Mouse (Mus musculus) hindbrain, embryonic 12.5 days (tissue): ENCODE results near the gene Gm10300. TPM values are rescaled to one million over a fixed set of nuclear protein-coding genes. Genes with fewer than 3 reads are reported as not detected.
A peak's percentile ranks its signal among the peaks of the same experiment; 100 is the strongest.

Experiments
- ATAC-seq: fragments of 200-750 bp; cut with Nextera tagmentation; 2 replicates; pipeline ENCODE4 v1.8.0; 2017; ENCODE audit warnings: moderate TSS enrichment; ENCODE audit not compliant: low FRiP score
- H3K27ac ChIP-seq: fragments of 300-500 bp; sonication (generic); 2 replicates; pipeline ENCODE4 v1.5.1; 2016; ENCODE audit warnings: mild to moderate bottlenecking
- H3K27me3 ChIP-seq: fragments of 300-500 bp; sonication (generic); 2 replicates; pipeline ENCODE4 v1.6.1; 2016; ENCODE audit warnings: mild to moderate bottlenecking
- H3K36me3 ChIP-seq: fragments of 300-500 bp; sonication (generic); 2 replicates; pipeline ENCODE4 v1.6.1; 2016; ENCODE audit warnings: mild to moderate bottlenecking
- H3K4me1 ChIP-seq: fragments of 300-500 bp; sonication (generic); 2 replicates; pipeline ENCODE4 v1.6.1; 2016
- H3K4me2 ChIP-seq: fragments of 300-500 bp; sonication (generic); replicated peaks from 2 replicates; pipeline ENCODE4 v1.6.1; 2016; ENCODE audit warnings: mild to moderate bottlenecking
- H3K4me3 ChIP-seq: fragments of 300-500 bp; sonication (generic); 2 replicates; pipeline ENCODE4 v1.5.1; 2016; ENCODE audit warnings: mild to moderate bottlenecking
- H3K9ac ChIP-seq: fragments of 300-500 bp; sonication (generic); 2 replicates; pipeline ENCODE4 v1.6.1; 2016; ENCODE audit warnings: mild to moderate bottlenecking, moderate library complexity
- H3K9me3 ChIP-seq: fragments of 300-500 bp; sonication (generic); replicated peaks from 2 replicates; pipeline ENCODE4 v1.6.1; 2016; ENCODE audit warnings: mild to moderate bottlenecking
- WGBS: fragments of 180-500 bp; shearing (Covaris S2); methylation state at CpG from one replicate; pipeline ENCODE4 v1.1.7; 2016; 5-methylcytosine and 5-hydroxymethylcytosine counted together
- polyA plus RNA-seq: library from polyadenylated mRNA; unstranded; fragments of >200 nt; fragmentation: Nextera tagmentation; extraction: Ambion mirVana; gene quantifications from 2 replicates; pipeline ENCODE4 v1.2.1, GENCODE M21; 2016

The Gm10300 gene
- polyA plus RNA-seq = 0.09 TPM in 2 replicates

DNA sequence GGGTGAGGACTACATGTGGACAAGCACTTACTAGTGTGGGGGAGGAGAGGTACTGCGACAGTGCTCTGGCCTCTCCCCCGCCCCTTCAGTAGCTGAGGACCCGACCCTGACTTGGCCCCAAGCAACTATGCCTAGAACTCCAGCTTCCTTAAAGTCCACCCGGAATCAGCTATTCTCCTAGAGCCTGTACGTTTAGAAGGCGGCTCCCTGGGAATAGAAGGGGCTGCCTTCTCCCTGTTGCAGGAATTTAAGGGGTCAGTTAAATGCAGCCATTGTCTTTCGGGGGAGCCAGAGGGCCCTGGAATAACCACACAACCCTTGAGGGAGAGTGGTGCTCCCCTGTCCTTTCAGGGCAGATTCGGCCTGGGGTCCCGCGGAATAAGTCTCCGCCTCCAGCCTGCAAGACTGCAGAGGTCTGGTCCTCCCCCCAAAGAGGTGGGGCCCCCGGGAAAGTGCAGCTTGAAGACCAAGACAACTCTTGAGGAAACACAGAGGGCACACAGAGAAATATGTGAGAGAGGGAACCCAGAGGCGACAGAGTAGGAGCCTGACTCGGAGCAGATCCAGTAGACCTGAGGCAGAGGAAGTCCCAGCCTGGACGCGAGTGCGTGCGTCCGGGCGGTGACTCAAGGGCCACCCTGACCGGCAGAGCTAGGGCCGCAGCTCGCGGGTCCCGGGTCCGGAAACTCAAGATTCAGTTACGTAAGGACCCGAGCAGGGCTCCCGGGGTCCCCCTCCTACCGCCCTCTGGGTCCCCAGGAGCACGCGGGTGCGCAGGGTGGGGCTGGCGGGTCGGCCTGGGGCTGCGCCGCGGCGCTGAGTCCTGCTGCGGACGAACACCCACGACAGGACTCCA is at the start of gene Gm10300:
Gene Gm10300 (plus strand): TSS at position 621 of the 856 bp plus-strand sequence.
- Histone ChIP-seq H3K4me3 (peak within 1 kb of the TSS; percentile 78), H3K36me3 (no peaks in the 10 kb centered on the region), H3K4me1 (peaks cover 24% of the 10 kb centered on the region), H3K9ac (peak within 1 kb of the TSS; percentile 71), H3K4me2 (peak within 1 kb of the TSS; percentile 99), H3K27me3 (peaks cover 11% of the 10 kb centered on the region), H3K9me3 (no peaks in the 10 kb centered on the region), H3K27ac (peak within 1 kb of the TSS; percentile 17; the same call in 1 of the 2 replicates)
- peak; percentile 53 for ATAC-seq
- 1% methylated on average over 42 of the region's 42 CpGs for WGBS

GRCm38 (mm10) chr4:132025264-132025663 is 49.2 kb upstream of the Gm10300 start:
- Histone ChIP-seq H3K27me3 (no peaks in the 10 kb centered on the region), H3K9ac (no peak overlapping the region), H3K4me2 (no peak overlapping the region), H3K36me3 (no peaks in the 10 kb centered on the region), H3K9me3 (no peaks in the 10 kb centered on the region), H3K4me1 (peaks cover 13% of the 10 kb centered on the region), H3K4me3 (no peak overlapping the region), H3K27ac (peak overlapping the region; percentile 46)
- WGBS = 79% methylated on average over 2 of the region's 2 CpGs
- no peak for ATAC-seq

- no peaks in the 10 kb centered on the region for H3K9me3 ChIP-seq
- no peaks in the 10 kb centered on the region for H3K27me3 ChIP-seq
- no peak overlapping the region for H3K4me2 ChIP-seq
- peaks cover 15% of the 10 kb centered on the region for H3K4me1 ChIP-seq
- no peak overlapping the region for H3K4me3 ChIP-seq
- peak overlapping the region; percentile 46 for H3K27ac ChIP-seq
- H3K9ac ChIP-seq = no peak overlapping the region
- H3K36me3 ChIP-seq = no peaks in the 10 kb centered on the region
- WGBS = 30% methylated on average over 5 of the region's 5 CpGs
- ATAC-seq = no peak
Observed at GRCm38 (mm10) chr4:132025738-132026527, 48.6 kb upstream of the Gm10300 start.

GRCm38 (mm10) chr4:132027167-132027566 is 47.3 kb upstream of the Gm10300 start:
- 87% methylated on average over 6 of the region's 6 CpGs for WGBS

GRCm38 (mm10) chr4:132027806-132028205 is 46.7 kb upstream of the Gm10300 start:
- no peak for ATAC-seq
- Histone ChIP-seq H3K4me2 (no peak overlapping the region), H3K4me3 (no peak overlapping the region), H3K27ac (no peak overlapping the region), H3K27me3 (no peaks in the 10 kb centered on the region), H3K36me3 (no peaks in the 10 kb centered on the region), H3K9me3 (no peaks in the 10 kb centered on the region), H3K4me1 (peaks cover 26% of the 10 kb centered on the region), H3K9ac (no peak overlapping the region)
- WGBS = 89% methylated on average over 1 of the region's 1 CpGs

More at GRCm38 (mm10) chr4:132027167-132027566, 47.3 kb upstream of the Gm10300 start:
- Histone ChIP-seq H3K4me3 (no peak overlapping the region), H3K36me3 (no peaks in the 10 kb centered on the region), H3K9ac (no peak overlapping the region), H3K4me1 (peaks cover 23% of the 10 kb centered on the region), H3K4me2 (no peak overlapping the region), H3K27me3 (no peaks in the 10 kb centered on the region), H3K9me3 (no peaks in the 10 kb centered on the region), H3K27ac (no peak overlapping the region)
- ATAC-seq = no peak

DNA sequence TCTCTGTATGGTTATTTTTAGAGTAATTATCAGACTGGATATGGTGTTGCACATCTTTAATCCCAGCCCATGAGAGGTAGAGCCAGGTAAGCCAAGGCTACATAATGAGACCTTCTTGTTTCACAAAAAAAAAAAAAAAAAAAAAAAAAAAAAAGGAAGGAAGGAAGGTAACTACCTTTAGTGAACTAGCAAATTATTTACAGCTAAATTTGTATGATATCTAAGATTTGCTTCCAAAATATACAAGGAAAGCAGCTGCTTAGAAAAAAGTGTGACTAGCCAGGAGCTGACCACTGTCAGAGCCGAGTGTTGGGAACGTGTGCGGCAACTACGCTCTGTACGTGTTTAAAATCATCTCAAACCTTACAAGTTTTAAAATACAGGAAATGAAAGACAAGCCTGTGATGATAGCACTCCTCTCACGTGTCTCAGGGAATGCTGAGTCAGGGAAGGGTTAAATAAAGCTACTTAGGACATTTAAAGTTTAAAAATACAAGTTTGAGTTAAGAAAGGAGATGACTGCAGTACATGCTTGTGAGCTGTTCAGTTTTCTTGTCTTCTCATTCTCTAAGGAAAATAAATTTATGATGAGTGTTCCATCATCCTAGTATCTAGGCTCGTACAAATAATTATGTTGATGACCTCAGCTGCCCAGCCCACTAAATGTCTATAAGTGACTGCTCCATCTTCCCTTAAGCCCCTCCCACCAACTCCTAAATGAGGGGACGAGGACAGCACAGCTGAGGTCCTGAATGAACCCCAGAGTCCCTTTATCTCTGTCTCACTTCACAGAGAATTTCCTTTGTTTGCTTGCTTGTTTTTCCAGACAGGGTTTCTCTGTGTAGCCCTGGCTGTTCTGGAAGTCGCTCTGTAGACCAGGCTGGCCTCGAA is 44.4 kb upstream of the Gm10300 start:
- ATAC-seq = peak; percentile 52; the same call in 1 of the 2 replicates
- H3K9ac ChIP-seq = no peak overlapping the region
- H3K27me3 ChIP-seq = no peaks in the 10 kb centered on the region
- 54% methylated on average over 10 of the region's 10 CpGs for WGBS
- H3K4me2 ChIP-seq = no peak overlapping the region
- no peaks in the 10 kb centered on the region for H3K9me3 ChIP-seq
- H3K4me3 ChIP-seq = no peak overlapping the region
- H3K27ac ChIP-seq = peak overlapping the region; percentile 72
- no peaks in the 10 kb centered on the region for H3K36me3 ChIP-seq
- H3K4me1 ChIP-seq = peaks cover 34% of the 10 kb centered on the region

- no peak for ATAC-seq
- no peaks in the 10 kb centered on the region for H3K9me3 ChIP-seq
- H3K4me1 ChIP-seq = peaks cover 46% of the 10 kb centered on the region
- WGBS = 85% methylated on average over 1 of the region's 1 CpGs
- no peak overlapping the region for H3K4me3 ChIP-seq
- no peaks in the 10 kb centered on the region for H3K27me3 ChIP-seq
- no peaks in the 10 kb centered on the region for H3K36me3 ChIP-seq
- H3K4me2 ChIP-seq = no peak overlapping the region
- no peak overlapping the region for H3K9ac ChIP-seq
- H3K27ac ChIP-seq = peak overlapping the region; percentile 76
Observed at GRCm38 (mm10) chr4:132033183-132033582, 41.3 kb upstream of the Gm10300 start.

DNA sequence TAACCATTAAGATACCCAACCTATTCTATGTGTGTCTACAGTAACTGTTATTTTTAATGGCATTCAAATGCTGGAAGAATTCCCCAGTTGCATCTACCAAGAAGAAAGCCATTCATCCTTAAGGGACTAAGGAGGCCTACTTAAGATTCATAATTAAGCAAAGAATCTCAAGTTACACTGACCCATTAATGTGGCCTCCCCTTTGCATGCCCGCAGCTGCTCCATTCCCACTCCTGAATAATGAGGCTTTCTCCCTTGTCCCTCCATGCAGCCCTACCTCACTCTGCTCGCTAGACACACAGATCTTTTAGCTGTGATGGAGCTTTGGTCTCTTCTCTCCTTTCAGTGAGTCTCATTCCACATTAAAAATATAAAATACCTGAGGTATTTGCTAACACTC is 40.3 kb upstream of the Gm10300 start:
- H3K36me3 ChIP-seq = no peaks in the 10 kb centered on the region
- WGBS = 29% methylated on average over 2 of the region's 2 CpGs
- H3K9ac ChIP-seq = no peak overlapping the region
- no peaks in the 10 kb centered on the region for H3K9me3 ChIP-seq
- no peak overlapping the region for H3K4me3 ChIP-seq
- no peak overlapping the region for H3K4me2 ChIP-seq
- peak overlapping the region; percentile 74 for H3K27ac ChIP-seq
- no peaks in the 10 kb centered on the region for H3K27me3 ChIP-seq
- ATAC-seq = peak; percentile 80
- H3K4me1 ChIP-seq = peaks cover 51% of the 10 kb centered on the region

DNA sequence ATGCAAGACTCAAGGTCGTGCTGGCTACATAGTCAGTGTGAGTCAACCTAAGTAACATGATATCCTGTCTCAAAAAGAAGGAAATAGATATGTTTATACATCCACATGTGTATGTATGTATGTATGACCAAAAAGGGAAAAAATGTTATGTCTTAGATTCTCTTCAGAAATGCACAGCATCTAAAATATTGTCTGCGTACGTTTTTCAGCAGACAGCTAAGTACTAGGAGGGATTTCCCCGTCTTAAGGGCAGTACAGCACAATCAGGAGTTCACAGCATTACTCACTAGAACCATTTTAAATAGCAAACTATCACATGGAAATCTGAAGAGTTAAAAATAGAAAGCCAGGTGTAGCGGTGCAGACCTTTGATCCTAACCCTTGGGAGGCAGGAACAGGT is 37.4 kb upstream of the Gm10300 start:
- Histone ChIP-seq H3K4me2 (no peak overlapping the region), H3K9me3 (no peaks in the 10 kb centered on the region), H3K4me1 (peaks cover 47% of the 10 kb centered on the region), H3K27me3 (no peaks in the 10 kb centered on the region), H3K36me3 (no peaks in the 10 kb centered on the region), H3K4me3 (no peak overlapping the region), H3K9ac (no peak overlapping the region), H3K27ac (0 out of 2 replicates have a peak overlapping the region, but pooled peaks have one; percentile 73)
- no peak for ATAC-seq
- WGBS = 86% methylated on average over 5 of the region's 5 CpGs

DNA sequence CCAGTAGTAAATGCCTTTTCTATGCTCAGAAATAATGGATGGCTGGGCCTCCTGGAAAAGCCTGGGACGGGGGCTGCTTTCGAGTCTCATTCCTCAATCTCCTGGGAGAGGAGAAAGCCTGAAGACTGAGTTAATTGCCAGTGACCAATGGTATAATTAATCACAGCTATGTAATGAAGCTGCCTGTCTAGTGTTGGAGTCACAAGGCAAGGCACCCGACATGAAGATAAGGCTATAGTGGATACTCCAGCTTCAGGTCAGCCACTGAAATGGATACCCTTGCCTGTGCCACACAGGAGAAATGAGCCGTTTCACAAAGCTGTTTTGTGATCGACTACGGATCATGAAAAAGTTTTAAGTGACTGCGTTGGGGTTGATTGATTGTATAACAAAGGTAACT is 36.5 kb upstream of the Gm10300 start:
- Histone ChIP-seq H3K36me3 (no peaks in the 10 kb centered on the region), H3K4me3 (no peak overlapping the region), H3K27ac (peak overlapping the region; percentile 73), H3K27me3 (no peaks in the 10 kb centered on the region), H3K9ac (no peak overlapping the region), H3K4me1 (peaks cover 46% of the 10 kb centered on the region), H3K4me2 (no peak overlapping the region), H3K9me3 (no peaks in the 10 kb centered on the region)
- ATAC-seq = peak; percentile 38
- 35% methylated on average over 7 of the region's 7 CpGs for WGBS

DNA sequence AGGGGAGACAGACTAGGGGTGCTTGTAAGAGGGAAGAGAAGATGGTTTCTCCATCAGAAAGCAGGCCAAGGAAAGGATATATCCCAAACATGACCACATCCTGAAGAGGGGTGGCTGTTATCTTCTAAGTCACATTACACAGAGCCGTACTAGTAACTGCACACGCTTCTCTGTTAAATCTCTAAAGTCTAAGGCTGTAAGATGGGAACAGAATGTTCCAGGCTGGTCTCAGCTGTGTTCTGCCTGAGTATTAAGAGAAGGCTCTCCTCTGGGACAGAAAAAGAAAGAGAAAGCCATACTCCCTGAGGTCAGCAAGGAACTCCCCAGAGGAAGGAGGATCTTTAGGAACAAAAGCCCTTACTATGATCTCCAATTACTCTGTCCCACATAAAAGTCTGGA is 35.7 kb upstream of the Gm10300 start:
- Histone ChIP-seq H3K27ac (peak overlapping the region; percentile 73), H3K4me3 (no peak overlapping the region), H3K9me3 (no peaks in the 10 kb centered on the region), H3K9ac (no peak overlapping the region; the same call in 1 of the 2 replicates), H3K36me3 (no peaks in the 10 kb centered on the region), H3K4me2 (no peak overlapping the region), H3K4me1 (peaks cover 42% of the 10 kb centered on the region), H3K27me3 (no peaks in the 10 kb centered on the region)
- no peak for ATAC-seq
- WGBS = 67% methylated on average over 2 of the region's 2 CpGs
